Mouse (Mus musculus): Measurements from ENCODE around the gene Rac2.

The Rac2 gene

DNA sequence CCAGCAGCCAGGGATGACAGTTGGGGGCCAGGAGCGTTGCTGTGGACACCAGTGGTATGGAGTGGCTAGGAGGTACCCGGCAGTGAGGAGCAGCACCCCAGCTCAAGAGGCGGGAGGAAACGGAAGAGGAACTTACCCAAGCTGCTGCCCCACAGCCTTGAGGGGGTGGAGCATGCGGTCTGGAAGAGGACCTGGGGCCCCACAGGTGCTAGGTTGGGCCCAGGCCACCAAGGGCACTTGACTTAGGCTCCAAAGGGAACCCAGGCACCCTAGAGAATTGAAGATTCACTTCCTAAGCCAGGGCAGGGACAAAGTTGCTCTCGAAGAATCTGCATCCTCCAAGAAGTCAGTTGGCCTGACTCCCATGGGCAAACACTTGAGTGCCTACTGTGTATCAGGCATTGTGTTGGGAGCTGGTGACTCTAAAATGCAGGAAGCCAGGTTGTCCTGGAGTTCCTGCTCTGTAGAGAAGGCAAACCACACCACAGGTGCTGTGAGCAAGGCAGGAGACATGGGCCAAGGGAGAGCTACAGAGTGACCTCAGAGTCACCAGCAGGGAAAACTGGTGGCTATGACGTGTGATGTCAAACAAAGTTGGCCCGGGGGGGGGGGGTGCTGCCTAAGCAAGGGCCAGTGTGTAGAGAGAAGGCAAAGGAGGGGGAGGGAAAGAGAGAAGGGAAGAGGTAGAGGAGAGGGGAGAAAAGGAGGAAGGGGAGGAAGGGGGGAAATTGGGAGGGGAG, at the start of gene Rac2:
Rac2 (minus strand) TSS at position 126 of the 740 bp plus-strand sequence.
- in situ Hi-C loops (cut with MboI; ENCODE audit: low pct_unique_long_range_greater_than_20kb in 1 of 2, low sequenced_read_pairs in 2 of 2, unreplicated experiment in 1 of 2), result no loop called here

DNA sequence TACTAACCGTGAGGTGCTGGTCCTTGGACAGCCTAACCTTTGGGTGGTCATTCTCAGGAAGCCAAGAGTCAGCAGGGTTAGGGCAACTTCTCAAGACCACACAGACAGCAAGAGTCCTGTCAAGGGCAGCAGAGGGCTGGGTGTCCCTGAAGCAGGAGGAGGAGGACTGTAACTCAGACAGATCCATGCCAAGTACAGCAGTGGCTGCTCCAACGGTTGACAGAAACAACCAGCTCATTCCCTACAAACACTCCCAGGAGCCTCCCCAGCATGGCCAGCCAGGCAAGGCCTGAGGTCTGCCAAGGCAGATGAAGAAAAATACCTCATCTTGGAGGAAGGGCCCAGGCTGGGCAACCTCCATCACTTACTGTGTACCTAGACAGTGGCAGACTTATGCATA, 44.4 kb upstream of the Rac2 start:
- in situ Hi-C loops (cut with MboI; ENCODE audit: low pct_unique_long_range_greater_than_20kb in 1 of 2, low sequenced_read_pairs in 2 of 2, unreplicated experiment in 1 of 2), result no loop called here

DNA sequence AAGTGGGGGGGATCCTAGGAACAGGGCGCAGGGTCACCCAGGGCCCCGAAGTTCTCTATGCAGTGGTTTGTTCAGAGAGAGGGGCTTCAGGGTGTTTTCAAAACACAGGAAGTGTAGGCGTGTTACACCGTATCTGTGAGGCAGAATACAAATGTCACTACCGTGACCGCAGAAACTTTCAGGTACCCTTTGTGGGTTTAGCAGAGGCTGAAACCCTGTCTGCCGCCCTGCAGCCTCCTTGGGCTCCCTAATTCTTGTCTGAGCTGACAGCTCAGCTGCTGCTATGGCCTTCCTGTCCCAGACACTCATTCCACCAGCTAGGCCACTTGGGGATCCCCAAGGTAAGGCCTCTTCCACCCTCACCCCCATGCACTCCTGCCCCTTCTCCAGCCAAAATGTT, 42.0 kb upstream of the Rac2 start:
- in situ Hi-C loops (cut with MboI; ENCODE audit: low pct_unique_long_range_greater_than_20kb in 1 of 2, low sequenced_read_pairs in 2 of 2, unreplicated experiment in 1 of 2), result no loop called here

DNA sequence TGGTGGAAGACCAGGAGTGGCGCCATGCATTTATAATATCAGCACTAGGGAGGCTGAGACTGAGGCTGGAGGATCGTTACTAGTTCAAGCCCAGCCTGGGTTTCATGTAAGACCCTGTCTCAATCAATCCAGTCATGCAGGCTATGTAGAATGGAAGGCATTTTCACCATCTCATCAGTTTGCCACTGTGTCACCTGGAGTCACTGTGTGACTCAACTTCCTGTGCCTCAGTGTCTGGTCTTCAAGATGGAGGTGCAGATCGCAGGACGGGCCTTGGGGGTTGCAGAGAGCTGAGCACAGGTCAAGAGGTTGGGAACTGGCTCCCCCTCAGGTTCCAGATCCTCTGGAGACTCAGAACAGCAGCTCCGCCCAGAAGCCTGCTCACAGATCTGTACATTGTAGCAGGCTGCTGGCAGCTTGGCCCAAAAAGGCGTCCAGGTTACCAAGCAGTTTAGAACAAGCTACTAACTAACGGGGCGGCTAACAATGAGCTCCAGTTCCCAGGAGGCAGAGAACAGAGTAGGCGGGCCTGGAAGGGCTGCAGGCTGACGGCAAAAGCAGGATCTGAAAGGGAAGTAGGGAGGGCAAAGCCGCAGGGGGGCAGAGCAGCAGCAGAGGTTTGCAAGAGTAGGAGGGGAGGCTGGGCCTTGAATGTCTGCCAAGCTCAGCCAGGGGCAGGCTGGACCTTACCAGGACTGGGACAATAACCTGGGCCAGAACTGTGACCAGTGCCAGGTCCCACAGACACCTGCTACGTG, 38.3 kb upstream of the Rac2 start:
- in situ Hi-C loops (cut with MboI; ENCODE audit: low pct_unique_long_range_greater_than_20kb in 1 of 2, low sequenced_read_pairs in 2 of 2, unreplicated experiment in 1 of 2), result no loop called here

DNA sequence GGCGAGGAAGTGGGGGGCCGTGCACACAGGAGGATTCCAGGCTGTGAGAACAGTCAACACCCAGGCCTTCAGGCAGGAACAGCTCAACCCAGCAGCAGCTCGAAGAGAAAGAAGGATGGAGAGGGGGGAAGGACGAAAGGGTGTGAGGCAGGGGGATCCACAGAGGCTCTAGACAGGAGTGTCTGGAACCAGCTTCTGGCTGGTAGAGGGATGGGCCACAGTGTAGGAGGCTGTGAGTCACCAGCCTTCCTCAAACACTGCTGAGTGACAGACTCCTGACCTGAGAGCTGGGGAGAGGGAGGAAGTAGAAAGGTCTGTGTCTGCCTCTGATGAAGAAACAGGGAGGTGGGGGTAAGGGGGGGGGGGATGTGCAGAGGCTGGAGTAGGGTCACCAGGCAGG, 34.9 kb upstream of the Rac2 start:
- in situ Hi-C loops (cut with MboI; ENCODE audit: low pct_unique_long_range_greater_than_20kb in 1 of 2, low sequenced_read_pairs in 2 of 2, unreplicated experiment in 1 of 2), result no loop called here

DNA sequence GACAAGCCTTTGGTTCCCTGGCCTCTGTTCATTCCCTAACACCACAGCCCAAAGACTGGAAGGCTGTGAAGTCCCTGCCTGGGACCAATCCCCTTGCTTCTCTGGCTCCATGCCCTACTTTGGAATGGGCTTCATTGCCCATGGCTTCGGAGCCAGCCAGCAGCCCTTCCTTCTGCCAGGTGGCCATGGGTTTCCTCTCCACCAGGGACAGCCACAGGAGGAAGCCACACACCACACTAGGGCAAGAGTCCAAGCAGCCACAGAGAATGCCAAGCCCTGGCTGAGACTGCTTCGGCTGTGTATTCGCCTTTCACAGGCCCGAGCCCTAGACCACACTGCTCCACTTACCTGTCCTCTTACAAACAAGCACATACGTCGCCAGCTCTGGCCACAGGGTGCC, 33.5 kb upstream of the Rac2 start:
- in situ Hi-C loops (cut with MboI; ENCODE audit: low pct_unique_long_range_greater_than_20kb in 1 of 2, low sequenced_read_pairs in 2 of 2, unreplicated experiment in 1 of 2), result no loop called here

DNA sequence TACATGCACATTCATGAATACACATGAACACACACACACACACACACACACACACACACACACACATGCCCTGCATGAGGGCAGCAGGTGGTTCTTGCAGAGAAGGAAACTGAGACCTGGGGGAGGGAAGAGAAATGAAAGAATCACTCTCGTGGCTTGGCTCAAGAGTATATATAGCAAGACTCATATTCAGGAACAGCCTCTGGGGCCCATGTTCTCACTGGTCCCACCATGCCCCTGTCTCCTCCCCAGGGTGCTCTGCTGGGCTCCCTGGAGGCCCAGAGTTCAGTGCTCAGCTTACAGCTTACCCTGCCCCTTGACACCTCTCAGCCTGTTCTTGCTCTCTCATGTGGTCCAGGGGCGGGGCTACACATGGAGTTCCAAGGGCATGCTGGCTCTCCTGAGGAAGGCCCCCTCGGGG, 32.8 kb upstream of the Rac2 start:
- in situ Hi-C loops (cut with MboI; ENCODE audit: low pct_unique_long_range_greater_than_20kb in 1 of 2, low sequenced_read_pairs in 2 of 2, unreplicated experiment in 1 of 2), result no loop called here

DNA sequence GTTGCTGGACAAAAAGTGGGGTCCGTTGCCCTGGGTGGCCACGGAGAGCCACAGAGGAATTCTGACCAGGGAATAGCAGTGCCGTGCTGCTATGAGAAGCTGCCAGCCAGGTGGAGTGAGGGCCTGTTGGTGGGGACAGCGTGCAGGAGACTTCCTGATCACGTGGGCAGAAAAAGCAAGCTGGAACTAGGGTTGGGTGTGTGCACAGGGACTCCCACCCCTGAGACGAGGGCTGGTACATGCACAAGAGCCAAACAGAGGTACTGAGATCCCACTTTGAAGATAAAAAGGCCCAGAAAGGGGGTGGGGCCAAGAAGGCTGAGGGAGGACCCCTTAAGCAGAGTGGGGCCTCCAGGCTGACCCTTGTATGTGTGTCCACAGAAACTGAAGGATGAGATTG, 31.7 kb upstream of the Rac2 start:
- in situ Hi-C loops (cut with MboI; ENCODE audit: low pct_unique_long_range_greater_than_20kb in 1 of 2, low sequenced_read_pairs in 2 of 2, unreplicated experiment in 1 of 2), result no loop called here

DNA sequence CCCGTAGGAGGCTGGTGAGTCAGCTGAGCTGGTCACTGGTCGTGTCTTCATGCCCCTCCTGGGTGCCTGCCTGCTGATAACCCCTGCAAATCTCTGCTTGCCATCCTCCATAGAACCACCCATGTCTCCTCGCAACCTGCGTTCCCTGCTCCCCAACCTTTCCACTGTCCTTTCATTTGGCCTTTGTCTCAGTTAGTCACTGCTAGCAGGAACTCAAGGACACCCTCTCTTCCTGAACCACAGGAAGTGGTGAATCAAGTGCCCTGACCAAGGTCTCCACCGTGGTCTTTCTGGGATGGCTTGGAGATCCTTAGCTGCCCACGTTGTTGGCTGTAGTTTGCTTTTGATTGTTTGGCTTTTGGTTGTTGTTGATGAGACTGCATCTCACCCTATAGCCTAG, 28.6 kb upstream of the Rac2 start:
- in situ Hi-C loops (cut with MboI; ENCODE audit: low pct_unique_long_range_greater_than_20kb in 1 of 2, low sequenced_read_pairs in 2 of 2, unreplicated experiment in 1 of 2), result no loop called here

DNA sequence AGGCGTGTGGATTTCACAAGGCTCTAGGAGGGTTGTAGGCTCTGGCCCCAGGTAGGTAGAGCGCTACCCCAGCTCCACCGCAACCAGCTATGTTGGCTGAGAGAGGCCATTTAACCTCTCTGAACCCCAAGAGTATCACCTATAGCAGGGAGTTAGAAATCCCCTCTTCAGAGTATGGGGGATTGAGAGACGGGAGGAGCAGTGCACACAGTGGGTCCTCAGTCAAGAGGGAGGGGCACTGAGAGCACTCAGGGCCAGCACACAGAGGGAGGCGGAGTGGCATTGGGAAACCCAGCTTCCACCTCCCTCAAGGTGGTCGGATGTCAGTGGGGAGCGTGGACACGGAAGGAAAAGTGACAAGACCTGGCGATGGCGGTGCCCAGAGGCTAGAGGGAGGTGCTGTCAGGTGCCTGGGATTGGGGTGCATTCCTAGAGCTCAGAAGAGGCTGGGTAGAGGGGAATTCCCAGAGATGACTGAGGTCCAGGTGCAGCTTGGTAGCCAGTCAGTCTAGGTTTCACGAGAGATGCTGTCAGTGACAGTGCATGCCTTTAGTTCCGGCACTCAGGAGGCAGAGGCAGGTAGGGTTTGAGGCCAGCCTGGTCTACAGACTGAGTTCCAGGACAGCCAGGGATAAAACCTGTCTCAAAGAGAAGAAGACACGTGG, 27.1 kb upstream of the Rac2 start:
- in situ Hi-C loops (cut with MboI; ENCODE audit: low pct_unique_long_range_greater_than_20kb in 1 of 2, low sequenced_read_pairs in 2 of 2, unreplicated experiment in 1 of 2), result no loop called here

DNA sequence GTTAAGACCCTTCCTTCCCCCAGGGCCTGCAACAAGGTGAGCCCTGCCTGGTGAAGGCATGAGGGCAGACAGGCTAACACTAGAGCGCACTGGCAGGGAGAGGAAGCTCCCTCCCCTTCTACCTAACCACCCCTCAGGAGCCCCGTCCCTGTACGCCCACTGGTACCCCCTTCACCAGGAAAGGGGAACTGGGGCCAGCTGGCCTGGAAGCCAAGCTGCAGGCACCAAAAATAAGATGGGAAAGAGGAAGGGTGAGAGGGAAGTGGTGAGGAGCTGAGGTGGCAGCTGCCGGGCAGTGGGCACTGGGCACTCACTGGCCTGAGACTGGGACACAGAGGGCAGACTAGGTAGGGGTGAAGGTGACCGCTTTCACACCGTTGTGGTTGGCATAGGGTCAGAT, 26.5 kb upstream of the Rac2 start:
- in situ Hi-C loops (cut with MboI; ENCODE audit: low pct_unique_long_range_greater_than_20kb in 1 of 2, low sequenced_read_pairs in 2 of 2, unreplicated experiment in 1 of 2), result no loop called here

DNA sequence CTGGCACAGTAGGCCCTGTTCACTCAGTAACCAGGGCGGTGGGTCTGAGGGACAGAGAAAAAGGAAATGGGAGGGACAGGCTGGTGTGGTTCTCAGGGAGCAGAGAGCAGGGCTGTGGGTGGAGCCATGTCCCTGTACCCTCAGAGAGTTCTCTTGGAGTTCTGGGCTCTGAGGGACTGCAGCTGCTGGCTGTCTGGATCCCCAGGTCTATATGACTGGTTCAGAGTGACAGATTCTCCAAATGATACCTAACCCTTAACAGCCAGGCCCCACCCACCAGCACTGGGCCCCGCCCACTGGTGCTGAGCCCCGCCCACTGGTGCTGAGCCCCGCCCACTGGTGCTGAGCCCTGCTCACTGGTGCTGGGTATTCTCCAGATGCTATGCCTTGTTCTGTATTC, 25.1 kb upstream of the Rac2 start:
- in situ Hi-C loops (cut with MboI; ENCODE audit: low pct_unique_long_range_greater_than_20kb in 1 of 2, low sequenced_read_pairs in 2 of 2, unreplicated experiment in 1 of 2), result no loop called here

DNA sequence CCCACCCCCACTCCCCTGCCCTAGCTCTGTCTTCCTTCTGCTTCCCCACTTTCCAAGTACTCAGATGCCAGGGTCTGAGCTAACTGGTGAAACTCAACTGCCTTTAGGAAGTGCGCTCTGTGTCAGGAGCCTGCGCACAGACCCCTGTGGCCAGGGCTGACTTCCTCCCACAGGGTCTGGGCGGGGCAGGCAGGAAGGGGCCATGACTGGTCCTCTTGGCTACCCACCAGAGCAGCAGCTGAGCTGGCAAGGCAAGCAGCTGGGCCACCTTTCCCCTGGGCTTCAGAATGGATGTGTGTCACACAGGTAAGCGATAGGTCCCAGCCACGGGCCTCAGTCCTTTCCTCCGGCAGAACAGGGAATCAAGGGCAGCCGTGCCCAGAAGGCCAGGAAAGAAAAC, 24.3 kb upstream of the Rac2 start, which contains the start of gene Cyth4:
Cyth4 (plus strand) TSS at position 134 of the 400 bp plus-strand sequence.
- in situ Hi-C loops (cut with MboI; ENCODE audit: low pct_unique_long_range_greater_than_20kb in 1 of 2, low sequenced_read_pairs in 2 of 2, unreplicated experiment in 1 of 2), result no loop called here

DNA sequence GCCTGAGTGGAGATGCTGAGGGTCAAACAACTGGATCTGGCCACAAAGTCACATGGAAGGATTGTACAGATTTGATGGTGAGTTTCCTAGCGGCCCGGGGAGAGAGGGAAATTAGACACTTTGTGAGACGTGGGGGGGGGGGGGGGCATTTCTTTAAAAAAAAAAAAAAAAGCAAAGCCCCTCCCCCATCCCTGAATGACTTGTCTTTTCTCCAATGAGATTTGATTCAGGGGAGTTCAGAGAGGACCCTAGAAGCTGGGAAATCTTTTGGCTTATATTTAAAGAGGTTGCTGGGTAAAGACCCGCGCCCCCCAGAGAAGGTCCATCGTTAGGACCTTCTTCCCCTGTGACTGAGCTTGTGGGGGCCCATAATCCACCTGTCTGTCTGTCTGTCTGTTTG, 23.9 kb upstream of the Rac2 start:
- in situ Hi-C loops (cut with MboI; ENCODE audit: low pct_unique_long_range_greater_than_20kb in 1 of 2, low sequenced_read_pairs in 2 of 2, unreplicated experiment in 1 of 2), result no loop called here

DNA sequence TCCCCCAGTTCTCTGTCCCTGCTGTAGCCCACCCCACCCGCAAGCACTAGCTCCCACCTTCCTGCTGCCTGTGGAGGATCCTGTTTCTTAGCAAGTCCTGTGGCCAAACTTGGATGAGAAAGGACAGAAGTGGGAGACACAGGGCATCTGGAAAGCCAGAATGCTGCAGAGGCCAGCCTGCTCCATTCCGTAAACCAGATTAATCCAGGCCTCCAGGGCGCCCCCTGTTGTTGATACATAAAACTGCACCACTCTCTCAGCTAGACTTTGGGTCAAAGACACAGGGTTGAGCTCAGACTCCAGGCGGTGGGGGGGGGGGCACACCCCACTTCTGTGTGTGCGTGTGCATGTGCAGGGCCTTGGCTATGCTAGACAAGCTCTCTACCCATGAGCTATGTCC, 22.9 kb upstream of the Rac2 start:
- in situ Hi-C loops (cut with MboI; ENCODE audit: low pct_unique_long_range_greater_than_20kb in 1 of 2, low sequenced_read_pairs in 2 of 2, unreplicated experiment in 1 of 2), result no loop called here

DNA sequence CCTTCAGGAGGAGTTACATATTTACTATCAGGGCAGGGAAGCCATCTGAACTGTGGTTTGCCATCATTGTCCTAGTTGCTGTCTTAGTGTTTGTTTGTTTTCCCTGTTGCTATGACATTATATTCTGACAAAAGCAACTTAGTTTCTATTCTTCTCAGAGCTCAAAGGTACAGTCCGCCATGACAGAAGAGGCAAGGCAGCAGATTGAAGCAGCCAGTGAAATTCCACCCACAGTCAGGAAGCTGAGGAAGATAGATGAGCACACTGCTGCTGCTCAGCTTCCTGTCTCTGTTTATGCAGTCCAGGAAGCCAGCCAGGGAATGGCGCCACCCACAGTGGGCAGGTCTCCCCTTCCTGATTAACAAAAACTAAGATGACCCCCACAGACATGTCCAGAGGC, 22.2 kb upstream of the Rac2 start:
- in situ Hi-C loops (cut with MboI; ENCODE audit: low pct_unique_long_range_greater_than_20kb in 1 of 2, low sequenced_read_pairs in 2 of 2, unreplicated experiment in 1 of 2), result no loop called here

DNA sequence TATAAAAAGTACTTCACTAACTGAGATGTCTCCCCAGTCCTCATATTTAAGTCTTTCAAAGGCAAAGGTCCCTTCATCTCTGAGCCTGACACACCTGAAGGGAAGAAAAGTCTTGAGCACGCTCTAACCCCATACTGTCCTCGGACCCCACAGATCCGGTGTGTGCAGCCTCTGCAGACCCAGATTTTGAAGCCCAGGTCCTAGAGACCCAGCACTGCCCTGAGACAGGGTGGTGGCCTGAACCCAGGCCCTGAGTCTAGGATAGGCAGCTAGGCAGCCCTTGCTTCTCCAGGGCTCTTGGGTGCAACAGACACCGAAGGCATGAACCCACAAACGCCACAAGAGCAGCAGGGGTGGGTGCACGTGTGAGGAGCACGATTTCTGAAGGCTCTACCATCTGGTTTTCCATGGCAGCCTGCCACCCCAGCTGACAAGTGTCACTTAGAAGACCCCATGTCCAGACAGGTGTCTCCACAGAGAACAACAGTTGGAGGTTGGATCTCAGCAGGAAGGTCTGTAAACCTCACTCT, 21.4 kb upstream of the Rac2 start:
- in situ Hi-C loops (cut with MboI; ENCODE audit: low pct_unique_long_range_greater_than_20kb in 1 of 2, low sequenced_read_pairs in 2 of 2, unreplicated experiment in 1 of 2), result no loop called here

DNA sequence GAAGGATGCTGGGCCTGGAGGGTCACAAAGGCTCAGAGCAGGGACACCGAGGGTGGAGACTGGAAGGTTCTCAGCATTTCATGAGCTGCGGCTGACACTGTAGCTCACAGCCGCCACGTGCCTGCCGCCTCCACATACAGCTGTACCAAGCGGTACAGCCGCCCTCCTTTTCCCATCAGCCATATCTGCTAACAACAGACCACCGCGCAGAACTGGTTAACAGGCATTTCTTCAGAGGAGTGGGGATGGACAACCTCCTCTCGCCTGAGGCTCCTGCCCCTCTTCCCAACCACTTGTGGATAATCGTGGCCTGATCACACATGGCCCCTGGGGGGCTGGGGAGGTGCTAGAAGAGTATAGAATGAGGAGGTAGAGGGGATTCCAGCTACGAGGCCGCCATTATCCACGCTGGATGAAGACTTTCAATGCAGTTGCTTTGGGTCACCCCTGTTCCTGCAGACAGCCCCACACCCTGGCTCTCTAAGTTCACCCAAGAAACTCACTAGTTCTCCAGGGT, 19.9 kb upstream of the Rac2 start:
- in situ Hi-C loops (cut with MboI; ENCODE audit: low pct_unique_long_range_greater_than_20kb in 1 of 2, low sequenced_read_pairs in 2 of 2, unreplicated experiment in 1 of 2), result no loop called here
